Mouse (Mus musculus) hindbrain, postnatal 0 days (tissue): ENCODE data around the gene Smim10l2a. TPM values are rescaled to one million over a fixed set of nuclear protein-coding genes. Genes with fewer than 3 reads are reported as not detected.
"Not testable (repeated sequence)": the region's sequence is repeated elsewhere in the genome, so short reads cannot be mapped to it uniquely, and the experiment has no call there.

Source experiments
- ATAC-seq: fragments of 200-750 bp; cut with Nextera tagmentation; 2 replicates; pipeline ENCODE4 v1.8.0; 2017; ENCODE audit warnings: mild to moderate bottlenecking, moderate TSS enrichment, moderate library complexity
- DNase-seq: peaks from one replicate; pipeline ENCODE4 v3.0.0-alpha.2; 2015; ENCODE audit warnings: low spot score
- H3K27ac ChIP-seq: fragments of 300-500 bp; sonication (generic); 2 replicates; pipeline ENCODE4 v1.5.1; 2014; ENCODE audit warnings: mild to moderate bottlenecking
- H3K27me3 ChIP-seq: fragments of 300-500 bp; sonication (generic); 2 replicates; pipeline ENCODE4 v1.6.1; 2014; ENCODE audit warnings: low read length, mixed read lengths; ENCODE audit not compliant: insufficient read depth
- H3K36me3 ChIP-seq: fragments of 300-500 bp; sonication (generic); 2 replicates; pipeline ENCODE4 v1.6.1; 2014; ENCODE audit warnings: low read length, mixed read lengths; ENCODE audit not compliant: insufficient read depth
- H3K4me1 ChIP-seq: fragments of 300-500 bp; sonication (generic); 2 replicates; pipeline ENCODE4 v1.6.1; 2014; ENCODE audit warnings: antibody characterized with exemption, low read length, mixed read lengths; ENCODE audit not compliant: insufficient read depth
- H3K4me2 ChIP-seq: fragments of 300-500 bp; sonication (generic); 2 replicates; pipeline ENCODE4 v1.6.1; 2014; ENCODE audit warnings: low read depth, mild to moderate bottlenecking, low read length, moderate library complexity, mixed read lengths
- H3K4me3 ChIP-seq: fragments of 300-500 bp; sonication (generic); 2 replicates; pipeline ENCODE4 v1.5.1; 2014; ENCODE audit warnings: low read length
- H3K9ac ChIP-seq: fragments of 300-500 bp; sonication (generic); replicated peaks from 2 replicates; pipeline ENCODE4 v1.6.1; 2014; ENCODE audit warnings: mild to moderate bottlenecking, low read length, moderate library complexity, mixed read lengths
- H3K9me3 ChIP-seq: fragments of 300-500 bp; sonication (generic); 2 replicates; pipeline ENCODE4 v1.6.1; 2016; ENCODE audit warnings: low read length, mixed read lengths
- CTCF ChIP-seq: IDR thresholded peaks from 2 replicates; pipeline ENCODE4 v1.5.1; 2016; ENCODE audit warnings: antibody characterized with exemption, control low read depth, low read depth
- WGBS: fragments of 180-500 bp; shearing (Covaris S2); extraction: QIAGEN DNeasy Blood & Tissue Kit; methylation state at CpG from one replicate; pipeline ENCODE4 v1.1.7; 2014; 5-methylcytosine and 5-hydroxymethylcytosine counted together
- polyA plus RNA-seq: library from polyadenylated mRNA; unstranded; fragments of >200 nt; fragmentation: Nextera tagmentation; extraction: Ambion mirVana; gene quantifications from 2 replicates; pipeline ENCODE4 v1.2.1, GENCODE M21; 2015
- total RNA-seq: library from RNA; depleted of rRNA; stranded (reverse); fragments of >200 nt; gene quantifications from 2 replicates; pipeline ENCODE4 v1.2.3, GENCODE M21; 2014; rRNA removed

Smim10l2a gene
- total RNA-seq (68.7 and 74.6 TPM in 2 replicates), polyA plus RNA-seq (53.8 and 55.9 TPM in 2 replicates)

- DNase-seq = peak; percentile 62
- peak within 1 kb of the TSS; percentile 77 for H3K27ac ChIP-seq
- not testable (repeated sequence) for H3K9me3 ChIP-seq, H3K4me1 ChIP-seq, H3K36me3 ChIP-seq, H3K27me3 ChIP-seq
- H3K4me2 ChIP-seq = peak within 1 kb of the TSS; percentile 54
- H3K9ac ChIP-seq = peak within 1 kb of the TSS; percentile 47
- H3K4me3 ChIP-seq = peak within 1 kb of the TSS; percentile 44
- ATAC-seq = peak; percentile 91
- 28% methylated on average over 49 of the region's 56 CpGs for WGBS
Measured at GRCm38 (mm10) chrX:56374431-56375128, at the start of gene Smim10l2a. TSS of gene Smim10l2a (plus strand) at chrX:56374586.

DNA sequence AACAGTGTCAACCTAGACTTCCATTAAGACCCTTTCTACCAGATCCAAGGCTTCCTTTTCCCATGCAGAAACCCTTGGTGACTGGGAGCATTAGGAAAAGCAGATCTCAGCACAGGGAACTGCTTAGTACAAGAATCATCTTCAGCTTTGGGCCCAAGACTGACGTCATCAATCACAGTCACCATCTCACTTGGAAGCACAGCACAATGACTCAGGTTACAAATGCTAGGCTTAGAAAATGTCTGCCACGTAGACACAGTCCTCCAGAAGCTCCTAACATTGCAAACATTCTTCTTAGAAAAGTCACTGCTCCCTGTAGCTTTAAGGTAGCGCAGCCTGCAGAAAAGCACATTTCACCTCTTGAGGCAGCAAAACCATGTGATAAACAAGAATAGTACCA, 42.3 kb upstream of the Smim10l2a start:
- no peaks in the 10 kb centered on the region for H3K4me1 ChIP-seq
- no peak overlapping the region for H3K9ac ChIP-seq
- H3K27ac ChIP-seq = no peak overlapping the region
- no peak for DNase-seq
- H3K4me3 ChIP-seq = no peak overlapping the region
- no peaks in the 10 kb centered on the region for H3K27me3 ChIP-seq
- H3K36me3 ChIP-seq = no peaks in the 10 kb centered on the region
- 71% methylated on average over 3 of the region's 3 CpGs for WGBS
- TF ChIP-seq CTCF = no peak
- H3K4me2 ChIP-seq = no peak overlapping the region
- ATAC-seq = no peak
- H3K9me3 ChIP-seq = no peaks in the 10 kb centered on the region

- Histone ChIP-seq H3K9ac (no peak overlapping the region), H3K4me2 (no peak overlapping the region), H3K4me3 (no peak overlapping the region), H3K27ac (no peak overlapping the region), H3K27me3 (no peaks in the 10 kb centered on the region), H3K4me1 (no peaks in the 10 kb centered on the region), H3K9me3 (no peaks in the 10 kb centered on the region), H3K36me3 (no peaks in the 10 kb centered on the region)
- ATAC-seq (no peak), DNase-seq (peak; percentile 69)
- peak; percentile 58 for TF ChIP-seq CTCF
Measured at GRCm38 (mm10) chrX:56340305-56340704, 34.1 kb upstream of the Smim10l2a start.

GRCm38 (mm10) chrX:56342921-56343320, 31.5 kb upstream of the Smim10l2a start:
- DNase-seq (no peak), ATAC-seq (no peak)
- H3K36me3 ChIP-seq = no peaks in the 10 kb centered on the region
- no peak overlapping the region for H3K4me2 ChIP-seq
- TF ChIP-seq CTCF = no peak
- H3K27ac ChIP-seq = no peak overlapping the region
- no peak overlapping the region for H3K4me3 ChIP-seq
- no peaks in the 10 kb centered on the region for H3K4me1 ChIP-seq
- no peaks in the 10 kb centered on the region for H3K27me3 ChIP-seq
- H3K9me3 ChIP-seq = no peaks in the 10 kb centered on the region
- H3K9ac ChIP-seq = no peak overlapping the region
- WGBS = 82% methylated on average over 3 of the region's 3 CpGs

- Histone ChIP-seq H3K9ac (peak within 1 kb of the TSS; percentile 56), H3K27me3 (no peaks in the 10 kb centered on the region), H3K9me3 (no peaks in the 10 kb centered on the region), H3K4me1 (no peaks in the 10 kb centered on the region), H3K4me3 (peak within 1 kb of the TSS; percentile 53), H3K4me2 (peak within 1 kb of the TSS; percentile 53), H3K36me3 (no peaks in the 10 kb centered on the region), H3K27ac (peak within 1 kb of the TSS; percentile 36; the same call in 1 of the 2 replicates)
- no peak for TF ChIP-seq CTCF
- DNase-seq = peak; percentile 91
- 32% methylated on average over 39 of the region's 39 CpGs for whole genome bisulfite sequencing
- ATAC-seq = peak; percentile 96
Measured at GRCm38 (mm10) chrX:56346176-56346931, 28.0 kb upstream of the Smim10l2a start, which contains the start of gene Zfp449. TSS of gene Zfp449 (plus strand) at chrX:56346400.

DNA sequence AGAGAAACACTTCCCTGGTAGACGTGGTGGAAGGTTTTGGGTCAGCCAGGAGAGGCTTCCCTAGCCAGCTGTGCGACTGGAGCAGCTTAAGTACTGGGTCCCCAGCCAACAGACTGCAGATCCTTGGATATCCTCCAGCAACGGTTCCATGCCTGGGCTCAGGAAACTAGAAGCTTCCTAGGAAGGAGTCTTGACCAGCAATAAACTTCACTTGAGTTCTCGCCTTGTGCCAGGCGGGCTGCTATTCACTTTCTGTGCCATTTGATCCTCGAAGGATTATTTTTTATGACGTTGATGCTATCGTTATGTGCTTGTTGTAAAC, 27.5 kb upstream of the Smim10l2a start:
- H3K4me2 ChIP-seq = peak overlapping the region; percentile 53
- H3K36me3 ChIP-seq = no peaks in the 10 kb centered on the region
- peak; percentile 37 for ATAC-seq
- H3K9ac ChIP-seq = peak overlapping the region; percentile 56
- DNase-seq = peak; percentile 61
- H3K27ac ChIP-seq = no peak overlapping the region
- H3K4me3 ChIP-seq = peak overlapping the region; percentile 53
- H3K9me3 ChIP-seq = no peaks in the 10 kb centered on the region
- TF ChIP-seq CTCF = no peak
- WGBS = 46% methylated on average over 8 of the region's 8 CpGs
- no peaks in the 10 kb centered on the region for H3K4me1 ChIP-seq
- H3K27me3 ChIP-seq = no peaks in the 10 kb centered on the region

- H3K9ac ChIP-seq = no peak overlapping the region
- no peak for DNase-seq
- no peaks in the 10 kb centered on the region for H3K4me1 ChIP-seq
- H3K27ac ChIP-seq = no peak overlapping the region
- no peaks in the 10 kb centered on the region for H3K36me3 ChIP-seq
- WGBS = 81% methylated on average over 2 of the region's 2 CpGs
- no peak overlapping the region for H3K4me2 ChIP-seq
- H3K9me3 ChIP-seq = no peaks in the 10 kb centered on the region
- no peak overlapping the region for H3K4me3 ChIP-seq
- H3K27me3 ChIP-seq = no peaks in the 10 kb centered on the region
- no peak for ATAC-seq
- TF ChIP-seq CTCF = no peak
Measured at GRCm38 (mm10) chrX:56380852-56381251, 6.5 kb downstream of the Smim10l2a start.
